Mouse (Mus musculus): Measurements from ENCODE around the gene Id1. TPM values are rescaled to one million over a fixed set of nuclear protein-coding genes. Genes with fewer than 3 reads are reported as not detected.

Id1 gene
- 111 TPM for polyA plus RNA-seq (2014; fragmentation: Illumina TruSeq; extraction: RNeasy Lipid Tissue Mini Kit (QIAGEN cat#74804); ENCODE audit: low read depth, low replicate concordance)

GRCm38 (mm10) chr2:152736090-152736601 lies at the start of gene Id1:
TSS of gene Id1 (plus strand) at chr2:152736251.

DNA sequence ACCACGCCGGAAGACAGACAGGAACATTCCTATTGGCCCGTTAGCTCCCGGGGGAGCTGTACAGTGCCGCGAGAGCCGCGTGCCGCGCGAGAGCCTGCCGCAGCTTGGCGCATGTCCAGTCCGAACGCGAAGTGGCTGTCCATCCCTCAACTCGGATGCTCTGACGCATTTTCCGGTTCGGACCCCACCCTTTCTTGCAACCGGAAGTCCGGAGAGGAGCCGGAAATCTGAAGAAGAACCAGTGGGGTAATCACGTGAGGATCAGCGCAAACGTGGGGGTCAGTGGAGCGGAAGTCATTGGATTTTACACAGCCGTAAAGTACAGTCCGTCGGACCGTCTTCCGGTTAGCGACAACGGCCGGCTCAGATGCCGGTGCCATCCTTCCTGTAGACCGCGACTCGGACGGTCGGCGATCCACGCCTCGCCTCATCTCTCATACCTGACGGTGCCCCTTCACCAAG lies 49.2 kb upstream of the Id1 start, which contains the start of gene Mcts2:
TSS of gene Mcts2 (plus strand) at position 230 of the 462 bp plus-strand sequence.

DNA sequence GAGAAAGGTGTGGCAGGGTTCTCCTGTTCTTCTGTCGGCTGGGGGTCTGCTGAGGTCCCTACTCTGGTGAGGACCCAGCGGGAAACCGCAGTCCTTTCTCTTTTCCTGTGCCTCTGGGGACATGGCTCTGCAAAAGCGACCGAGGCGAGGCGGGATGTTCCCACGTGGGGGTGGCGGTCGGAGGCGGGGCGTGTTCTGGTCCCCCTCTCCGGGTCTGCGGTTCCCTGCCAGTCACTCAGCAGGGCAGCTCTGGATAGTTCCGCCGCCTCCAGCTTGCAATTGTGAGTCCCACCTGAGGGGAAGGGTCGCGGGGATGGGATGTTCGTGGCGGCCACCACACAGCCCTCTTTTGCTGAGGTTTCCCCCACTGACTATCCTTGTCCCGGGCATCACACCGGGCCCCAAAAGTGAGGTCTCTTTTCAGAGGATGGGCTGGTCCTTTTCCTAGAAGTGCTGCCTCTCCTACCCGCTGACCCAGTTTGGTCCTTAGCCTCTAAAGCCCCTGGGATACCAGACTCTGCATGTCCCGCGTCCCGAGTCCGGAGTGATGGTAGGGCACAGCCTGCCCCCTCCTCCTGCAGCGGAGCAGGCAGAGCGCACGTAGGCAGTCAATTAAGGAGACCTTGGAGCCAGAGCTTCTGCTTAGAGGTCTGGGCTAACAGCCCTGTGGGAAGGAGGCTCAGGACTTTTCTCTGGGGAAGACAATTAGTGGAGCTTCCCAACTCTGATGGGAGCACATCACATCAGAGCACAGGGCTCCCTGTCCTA lies 18.1 kb downstream of the Id1 start, which contains the start of gene Cox4i2:
TSS of gene Cox4i2 (plus strand) at position 230 of the 768 bp plus-strand sequence.

Other genes starting within 250 kb of the Id1 start
- gene Defb22, start 246.1 kb upstream of the Id1 start, polyA plus RNA-seq (2014; fragmentation: Illumina TruSeq; extraction: RNeasy Lipid Tissue Mini Kit (QIAGEN cat#74804); ENCODE audit: low read depth, low replicate concordance): not detected
- gene Defb26, start 224.6 kb upstream of the Id1 start, polyA plus RNA-seq (2014; fragmentation: Illumina TruSeq; extraction: RNeasy Lipid Tissue Mini Kit (QIAGEN cat#74804); ENCODE audit: low read depth, low replicate concordance): not detected
- not detected for gene Defb28, start 218.0 kb upstream of the Id1 start, polyA plus RNA-seq (2014; fragmentation: Illumina TruSeq; extraction: RNeasy Lipid Tissue Mini Kit (QIAGEN cat#74804); ENCODE audit: low read depth, low replicate concordance)
- not detected for gene Defb29, start 196.2 kb upstream of the Id1 start, polyA plus RNA-seq (2014; fragmentation: Illumina TruSeq; extraction: RNeasy Lipid Tissue Mini Kit (QIAGEN cat#74804); ENCODE audit: low read depth, low replicate concordance)
- not detected for gene Gm17416, start 166.9 kb upstream of the Id1 start, polyA plus RNA-seq (2014; fragmentation: Illumina TruSeq; extraction: RNeasy Lipid Tissue Mini Kit (QIAGEN cat#74804); ENCODE audit: low read depth, low replicate concordance)
- gene Defb21, start 163.5 kb upstream of the Id1 start, polyA plus RNA-seq (2014; fragmentation: Illumina TruSeq; extraction: RNeasy Lipid Tissue Mini Kit (QIAGEN cat#74804); ENCODE audit: low read depth, low replicate concordance): not detected
- not detected for gene Defb19, start 155.9 kb upstream of the Id1 start, polyA plus RNA-seq (2014; fragmentation: Illumina TruSeq; extraction: RNeasy Lipid Tissue Mini Kit (QIAGEN cat#74804); ENCODE audit: low read depth, low replicate concordance)
- gene Defb45, start 136.9 kb upstream of the Id1 start, polyA plus RNA-seq (2014; fragmentation: Illumina TruSeq; extraction: RNeasy Lipid Tissue Mini Kit (QIAGEN cat#74804); ENCODE audit: low read depth, low replicate concordance): 9.8 TPM
- not detected for gene Defb36, start 131.9 kb upstream of the Id1 start, polyA plus RNA-seq (2014; fragmentation: Illumina TruSeq; extraction: RNeasy Lipid Tissue Mini Kit (QIAGEN cat#74804); ENCODE audit: low read depth, low replicate concordance)
- not detected for gene Defb25, start 113.2 kb upstream of the Id1 start, polyA plus RNA-seq (2014; fragmentation: Illumina TruSeq; extraction: RNeasy Lipid Tissue Mini Kit (QIAGEN cat#74804); ENCODE audit: low read depth, low replicate concordance)
- 2.1 TPM for gene Rem1, start 109.3 kb upstream of the Id1 start, polyA plus RNA-seq (2014; fragmentation: Illumina TruSeq; extraction: RNeasy Lipid Tissue Mini Kit (QIAGEN cat#74804); ENCODE audit: low read depth, low replicate concordance)
- 28.0 TPM for gene H13, start 66.8 kb upstream of the Id1 start, polyA plus RNA-seq (2014; fragmentation: Illumina TruSeq; extraction: RNeasy Lipid Tissue Mini Kit (QIAGEN cat#74804); ENCODE audit: low read depth, low replicate concordance)
- gene Mcts2, start 49.2 kb upstream of the Id1 start, polyA plus RNA-seq (2014; fragmentation: Illumina TruSeq; extraction: RNeasy Lipid Tissue Mini Kit (QIAGEN cat#74804); ENCODE audit: low read depth, low replicate concordance): 14.9 TPM
- not detected for gene Cox4i2, start 17.9 kb downstream of the Id1 start, polyA plus RNA-seq (2014; fragmentation: Illumina TruSeq; extraction: RNeasy Lipid Tissue Mini Kit (QIAGEN cat#74804); ENCODE audit: low read depth, low replicate concordance)
- 19.0 TPM for gene Bcl2l1, start 95.5 kb downstream of the Id1 start, polyA plus RNA-seq (2014; fragmentation: Illumina TruSeq; extraction: RNeasy Lipid Tissue Mini Kit (QIAGEN cat#74804); ENCODE audit: low read depth, low replicate concordance)
- 13.4 TPM for gene Tpx2, start 111.7 kb downstream of the Id1 start, polyA plus RNA-seq (2014; fragmentation: Illumina TruSeq; extraction: RNeasy Lipid Tissue Mini Kit (QIAGEN cat#74804); ENCODE audit: low read depth, low replicate concordance)
- gene Mylk2, start 175.1 kb downstream of the Id1 start, polyA plus RNA-seq (2014; fragmentation: Illumina TruSeq; extraction: RNeasy Lipid Tissue Mini Kit (QIAGEN cat#74804); ENCODE audit: low read depth, low replicate concordance): not detected
- not detected for gene Foxs1, start 197.0 kb downstream of the Id1 start, polyA plus RNA-seq (2014; fragmentation: Illumina TruSeq; extraction: RNeasy Lipid Tissue Mini Kit (QIAGEN cat#74804); ENCODE audit: low read depth, low replicate concordance)
- gene Dusp15, start 215.4 kb downstream of the Id1 start, polyA plus RNA-seq (2014; fragmentation: Illumina TruSeq; extraction: RNeasy Lipid Tissue Mini Kit (QIAGEN cat#74804); ENCODE audit: low read depth, low replicate concordance): not detected
- not detected for gene Ttll9, start 226.2 kb downstream of the Id1 start, polyA plus RNA-seq (2014; fragmentation: Illumina TruSeq; extraction: RNeasy Lipid Tissue Mini Kit (QIAGEN cat#74804); ENCODE audit: low read depth, low replicate concordance)

Data from sigmoid colon, adult 10 weeks (tissue).